Mouse (Mus musculus) kidney, adult 2 months (tissue): ENCODE results near the gene Mrpl18.

Experiments used
- CTCF ChIP-seq: fragments of 200-500 bp; conservative IDR thresholded peaks from 2 replicates; pipeline ENCODE4 v1.5.1; 2011; ENCODE audit warnings: low read depth, mild to moderate bottlenecking, control low read depth, low read length, moderate library complexity, mixed read lengths; ENCODE audit not compliant: insufficient read depth, insufficient read length
- POLR2A ChIP-seq: fragments of 200-500 bp; IDR thresholded peaks from one replicate; pipeline ENCODE4 v1.6.1; 2011; ENCODE audit warnings: low read depth, low read length, control low read depth

DNA sequence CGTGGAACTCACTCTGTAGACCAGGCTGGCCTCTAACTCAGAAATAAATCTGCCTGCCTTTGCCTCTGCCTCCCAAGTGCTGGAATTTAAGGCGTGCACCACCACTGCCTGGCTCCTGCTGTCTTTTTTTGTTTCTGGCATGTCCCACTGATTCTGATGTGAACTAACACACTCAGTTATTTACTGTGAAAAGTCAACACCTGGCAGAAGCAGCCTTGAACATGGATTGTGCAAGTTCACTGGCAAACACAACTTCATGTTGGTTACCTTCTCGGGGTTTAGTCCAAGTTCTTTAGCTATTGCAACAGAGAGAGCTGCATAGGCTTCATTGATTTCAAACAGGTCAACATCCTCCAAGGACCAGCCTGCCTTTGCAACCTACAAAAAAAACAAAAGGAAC is 8.9 kb upstream of the Mrpl18 start:
- TF ChIP-seq CTCF = no peak
- no peak for TF ChIP-seq POLR2A
